28 mouse cellular contexts compared by ENCODE assay signal in genomic region chr1:55770072-55770785, GRCm38 (mm10).
"Had no signal": no experiment of that assay in that cellular context is flagged by ENCODE, and none has a peak within 500 bp of the region (broad histone marks: within the 10 kb centered on the region; RNA-seq: fewer than 3 reads in every experiment).

No protein-coding gene starts in this region.

- H3K4me3 ChIP-seq: embryonic facial prominence, embryonic 10.5 days; embryonic facial prominence, embryonic 12.5 days; embryonic facial prominence, embryonic 13.5 days; embryonic facial prominence, embryonic 15.5 days; erythroblast, embryonic 14.5 days; forebrain, embryonic 10.5 days; forebrain, embryonic 12.5 days; forebrain, embryonic 13.5 days; forebrain, embryonic 15.5 days; gastrocnemius, adult 2 months had no signal

- H3K27me3 ChIP-seq: embryonic facial prominence, embryonic 12.5 days; embryonic facial prominence, embryonic 13.5 days; embryonic facial prominence, embryonic 15.5 days; forebrain, embryonic 12.5 days; forebrain, embryonic 13.5 days; forebrain, embryonic 15.5 days had no signal

- H3K4me2 ChIP-seq: embryonic facial prominence, embryonic 12.5 days; embryonic facial prominence, embryonic 13.5 days; embryonic facial prominence, embryonic 15.5 days; forebrain, embryonic 12.5 days; forebrain, embryonic 13.5 days; forebrain, embryonic 15.5 days had no signal

- DNase-seq: cerebellum, adult 2 months; cerebellum, adult 8-10 months; cerebellum, adult 9-10 months; cerebellum, adult 9-11 months; cerebellum, postnatal 10 days; cerebellum, postnatal 14 days; cerebellum, postnatal 25 days; cerebellum, postnatal 36 days; embryo, embryonic 11 days; forebrain, postnatal 0 days; gastrocnemius, adult 2 months; gastrocnemius, postnatal 10 days; gastrocnemius, postnatal 14 days; gastrocnemius, postnatal 25 days; gastrocnemius, postnatal 36 days; heart, adult 11 months; heart, adult 18-20 months had no signal

- H3K36me3 ChIP-seq: embryonic facial prominence, embryonic 10.5 days; embryonic facial prominence, embryonic 12.5 days; embryonic facial prominence, embryonic 13.5 days; embryonic facial prominence, embryonic 15.5 days; forebrain, embryonic 10.5 days; forebrain, embryonic 12.5 days; forebrain, embryonic 15.5 days had no signal

- H3K9ac ChIP-seq: embryonic facial prominence, embryonic 12.5 days; embryonic facial prominence, embryonic 13.5 days; embryonic facial prominence, embryonic 15.5 days; forebrain, embryonic 12.5 days; forebrain, embryonic 13.5 days; forebrain, embryonic 15.5 days; forebrain, postnatal 0 days had no signal

- H3K9me3 ChIP-seq: embryonic facial prominence, embryonic 10.5 days; embryonic facial prominence, embryonic 12.5 days; embryonic facial prominence, embryonic 13.5 days; embryonic facial prominence, embryonic 15.5 days; forebrain, embryonic 10.5 days; forebrain, embryonic 12.5 days; forebrain, embryonic 13.5 days; forebrain, embryonic 15.5 days had no signal

- H3K27ac ChIP-seq: embryonic facial prominence, embryonic 10.5 days; embryonic facial prominence, embryonic 12.5 days; embryonic facial prominence, embryonic 13.5 days; embryonic facial prominence, embryonic 15.5 days; forebrain, embryonic 10.5 days; forebrain, embryonic 12.5 days; forebrain, embryonic 13.5 days; forebrain, embryonic 15.5 days; gastrocnemius, adult 2 months had no signal

- ATAC-seq: forebrain, embryonic 13.5 days; forebrain, embryonic 14.5 days; forebrain, embryonic 15.5 days; forebrain, embryonic 16.5 days; forebrain, postnatal 0 days had no signal

- H3K4me1 ChIP-seq: embryonic facial prominence, embryonic 10.5 days; embryonic facial prominence, embryonic 12.5 days; embryonic facial prominence, embryonic 13.5 days; embryonic facial prominence, embryonic 15.5 days; forebrain, embryonic 10.5 days; forebrain, embryonic 12.5 days; forebrain, embryonic 13.5 days; forebrain, embryonic 15.5 days had no signal
